Mouse (Mus musculus) kidney, postnatal 0 days (tissue): Measurements from ENCODE around the gene Nit2. TPM values are rescaled to one million over a fixed set of nuclear protein-coding genes. Genes with fewer than 3 reads are reported as not detected.
A peak's percentile ranks its signal among the peaks of the same experiment; 100 is the strongest.

Source experiments
- ATAC-seq: fragments of 200-750 bp; cut with Nextera tagmentation; replicated peaks from 2 replicates; pipeline ENCODE4 v1.8.0; 2017; ENCODE audit warnings: low read depth, moderate number of reproducible peaks, moderate TSS enrichment, moderate library complexity; ENCODE audit not compliant: low FRiP score
- DNase-seq: peaks from one replicate; pipeline ENCODE4 v3.0.0-alpha.2; 2016; ENCODE audit warnings: low spot score
- H3K27ac ChIP-seq: fragments of 300-500 bp; sonication (generic); 2 replicates; pipeline ENCODE4 v1.5.1; 2014; ENCODE audit warnings: mild to moderate bottlenecking
- H3K27me3 ChIP-seq: fragments of 300-500 bp; sonication (generic); 2 replicates; pipeline ENCODE4 v1.6.1; 2014; ENCODE audit warnings: low read length, mixed read lengths; ENCODE audit not compliant: insufficient read depth
- H3K36me3 ChIP-seq: fragments of 300-500 bp; sonication (generic); 2 replicates; pipeline ENCODE4 v1.6.1; 2014; ENCODE audit warnings: low read length, mixed read lengths; ENCODE audit not compliant: insufficient read depth
- H3K4me1 ChIP-seq: fragments of 300-500 bp; sonication (generic); replicated peaks from 2 replicates; pipeline ENCODE4 v1.6.1; 2014; ENCODE audit warnings: antibody characterized with exemption, low read length, mixed read lengths; ENCODE audit not compliant: insufficient read depth
- H3K4me2 ChIP-seq: fragments of 300-500 bp; sonication (generic); 2 replicates; pipeline ENCODE4 v1.6.1; 2014; ENCODE audit warnings: mild to moderate bottlenecking, low read length, moderate library complexity, mixed read lengths
- H3K4me3 ChIP-seq: fragments of 300-500 bp; sonication (generic); replicated peaks from 2 replicates; pipeline ENCODE4 v1.5.1; 2014; ENCODE audit warnings: low read depth, low read length
- H3K9ac ChIP-seq: fragments of 300-500 bp; sonication (generic); 2 replicates; pipeline ENCODE4 v1.6.1; 2014; ENCODE audit warnings: low read depth, low read length
- H3K9me3 ChIP-seq: fragments of 300-500 bp; sonication (generic); replicated peaks from 2 replicates; pipeline ENCODE4 v1.6.1; 2016; ENCODE audit warnings: low read length, inconsistent platforms, mixed read lengths
- CTCF ChIP-seq: IDR thresholded peaks from 2 replicates; pipeline ENCODE4 v1.5.1; 2016; ENCODE audit warnings: antibody characterized with exemption, low read depth, mild to moderate bottlenecking, moderate library complexity
- WGBS: fragments of 180-500 bp; shearing (Covaris S2); extraction: QIAGEN DNeasy Blood & Tissue Kit; methylation state at CpG from one replicate; pipeline ENCODE4 v1.1.7; 2014; 5-methylcytosine and 5-hydroxymethylcytosine counted together
- polyA plus RNA-seq: library from polyadenylated mRNA; unstranded; fragments of >200 nt; fragmentation: Nextera tagmentation; extraction: Ambion mirVana; gene quantifications from 2 replicates; pipeline ENCODE4 v1.2.1, GENCODE M21; 2015

Gene Nit2
- polyA plus RNA-seq, 1 experiment from 2014 or later: 126 TPM

DNA sequence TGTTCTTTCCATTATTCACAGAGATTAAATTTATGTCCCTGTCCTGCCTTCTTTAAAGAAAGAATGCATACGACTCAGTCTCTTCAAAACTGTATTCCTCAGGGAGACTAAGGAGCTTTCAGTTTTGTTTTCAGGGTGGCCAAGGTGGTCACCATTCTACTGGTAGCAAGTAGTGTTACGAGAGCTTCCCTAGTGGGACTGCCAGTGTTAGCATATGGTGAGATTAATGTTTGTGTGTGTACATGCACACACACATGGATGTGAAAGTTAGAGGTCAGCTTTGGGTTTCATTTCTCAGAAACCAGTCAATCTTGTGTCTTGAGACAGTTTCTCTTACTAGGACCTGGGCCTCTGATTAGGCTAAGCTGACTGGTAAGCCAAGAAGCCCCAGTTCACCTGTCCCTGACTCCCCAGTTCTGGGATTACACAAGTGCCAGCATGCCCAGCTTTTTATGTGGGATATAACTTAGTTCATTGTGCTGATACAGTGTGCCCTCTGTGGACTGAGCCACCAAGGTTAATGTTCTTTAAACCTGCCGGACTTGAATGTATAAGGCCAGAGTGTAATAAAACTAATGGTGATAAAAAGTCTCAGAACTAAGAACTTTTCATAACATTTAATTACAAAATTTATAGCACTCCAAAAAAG is 36.3 kb downstream of the Nit2 start:
- ATAC-seq: no peak
- Histone ChIP-seq H3K9ac (no peak overlapping the region), H3K4me1 (no peaks in the 10 kb centered on the region), H3K9me3 (no peaks in the 10 kb centered on the region), H3K27ac (no peak overlapping the region), H3K4me2 (no peak overlapping the region), H3K27me3 (no peaks in the 10 kb centered on the region), H3K4me3 (no peak overlapping the region), H3K36me3 (0 out of 2 replicates have a peak, but pooled peaks cover 8% of the 10 kb centered on the region)
- WGBS: 56% methylated on average over 3 of the region's 3 CpGs
- no peak for DNase-seq
- TF ChIP-seq CTCF: no peak

DNA sequence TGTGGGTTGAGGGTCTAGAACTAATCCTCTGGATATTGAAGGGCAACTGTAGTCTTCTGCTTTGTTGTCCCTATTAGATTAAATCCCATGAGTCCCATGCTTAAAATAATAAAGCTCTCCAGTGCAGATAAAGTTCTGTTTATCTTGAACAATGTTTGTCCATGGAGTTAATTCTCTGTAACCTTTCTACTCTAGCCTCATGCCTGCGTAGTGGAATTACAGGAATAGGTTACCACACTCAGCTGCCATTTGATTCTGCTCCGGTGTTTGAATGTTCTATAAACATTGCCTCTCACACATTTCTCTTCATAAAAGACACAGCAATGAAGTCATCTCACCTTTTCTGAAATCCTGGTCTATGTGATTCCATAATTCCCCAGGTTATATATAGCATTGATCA is 39.3 kb downstream of the Nit2 start:
- Histone ChIP-seq H3K4me3 (no peak overlapping the region), H3K4me1 (peaks cover 14% of the 10 kb centered on the region), H3K4me2 (no peak overlapping the region), H3K9ac (no peak overlapping the region), H3K9me3 (no peaks in the 10 kb centered on the region), H3K36me3 (no peaks in the 10 kb centered on the region), H3K27me3 (no peaks in the 10 kb centered on the region), H3K27ac (no peak overlapping the region)
- ATAC-seq (no peak), DNase-seq (no peak)
- 70% methylated on average over 2 of the region's 2 CpGs for WGBS
- TF ChIP-seq CTCF: no peak

- H3K4me3 ChIP-seq: no peak overlapping the region
- no peaks in the 10 kb centered on the region for H3K9me3 ChIP-seq
- TF ChIP-seq CTCF: no peak
- H3K4me1 ChIP-seq: peaks cover 14% of the 10 kb centered on the region
- no peak overlapping the region for H3K9ac ChIP-seq
- no peak overlapping the region for H3K4me2 ChIP-seq
- no peak overlapping the region for H3K27ac ChIP-seq
- H3K36me3 ChIP-seq: no peaks in the 10 kb centered on the region
- DNase-seq (no peak), ATAC-seq (no peak)
- no peaks in the 10 kb centered on the region for H3K27me3 ChIP-seq
- 68% methylated on average over 4 of the region's 4 CpGs for WGBS
Observed at GRCm38 (mm10) chr16:57126268-57126667, 40.9 kb downstream of the Nit2 start.

GRCm38 (mm10) chr16:57122682-57123445 is 44.3 kb downstream of the Nit2 start:
- no peak overlapping the region for H3K27ac ChIP-seq
- peak overlapping the region; percentile 99 for H3K9ac ChIP-seq
- no peaks in the 10 kb centered on the region for H3K9me3 ChIP-seq
- WGBS: 26% methylated on average over 6 of the region's 6 CpGs
- ATAC-seq (no peak), DNase-seq (no peak)
- H3K4me2 ChIP-seq: peak overlapping the region; percentile 77
- no peak for TF ChIP-seq CTCF
- H3K4me1 ChIP-seq: peaks cover 14% of the 10 kb centered on the region
- H3K4me3 ChIP-seq: peak overlapping the region; percentile 99
- no peaks in the 10 kb centered on the region for H3K27me3 ChIP-seq
- no peaks in the 10 kb centered on the region for H3K36me3 ChIP-seq

- H3K4me3 ChIP-seq: peak overlapping the region; percentile 99
- DNase-seq (peak; percentile 65), ATAC-seq (peak; percentile 55)
- no peaks in the 10 kb centered on the region for H3K9me3 ChIP-seq
- peaks cover 14% of the 10 kb centered on the region for H3K4me1 ChIP-seq
- peak overlapping the region; percentile 98 for H3K27ac ChIP-seq
- no peaks in the 10 kb centered on the region for H3K36me3 ChIP-seq
- TF ChIP-seq CTCF: no peak
- WGBS: under 1% methylated on average over 59 of the region's 59 CpGs
- H3K9ac ChIP-seq: peak overlapping the region; percentile 99
- no peaks in the 10 kb centered on the region for H3K27me3 ChIP-seq
- peak overlapping the region; percentile 77 for H3K4me2 ChIP-seq
Observed at GRCm38 (mm10) chr16:57121816-57122415, 45.2 kb downstream of the Nit2 start.
